Mouse (Mus musculus) heart, embryonic 14.5 days (tissue): Measurements from ENCODE around the gene Galntl6. TPM values are rescaled to one million over a fixed set of nuclear protein-coding genes. Genes with fewer than 3 reads are reported as not detected.

Experiments
- ATAC-seq: fragments of 200-750 bp; cut with Nextera tagmentation; 2 replicates; pipeline ENCODE4 v1.8.0; 2017; ENCODE audit warnings: low read depth, moderate TSS enrichment; ENCODE audit not compliant: insufficient number of reproducible peaks, insufficient read depth, low FRiP score
- H3K27ac ChIP-seq, 2 experiments: fragments of 200-500 bp in 1 of 2; fragments of 300-500 bp in 1 of 2; sonication (generic) in 1 of 2; replicated peaks in 1 of 2; 2 replicates each; pipeline ENCODE4 v1.5.1; 2012 to 2014; ENCODE audit warnings: low read depth in 2 of 2, low read length in 2 of 2, control low read depth in 1 of 2, mild to moderate bottlenecking in 1 of 2, mixed read lengths in 1 of 2; ENCODE audit not compliant: control insufficient read depth in 1 of 2, insufficient read depth in 1 of 2
- H3K27me3 ChIP-seq: fragments of 300-500 bp; sonication (generic); 2 replicates; pipeline ENCODE4 v1.6.1; 2014; ENCODE audit warnings: mild to moderate bottlenecking, low read length, control low read depth; ENCODE audit not compliant: control insufficient read depth, insufficient read depth
- H3K36me3 ChIP-seq: fragments of 300-500 bp; sonication (generic); 2 replicates; pipeline ENCODE4 v1.6.1; 2014; ENCODE audit warnings: mild to moderate bottlenecking, control low read depth, low read length, mixed read lengths; ENCODE audit not compliant: control insufficient read depth, insufficient read depth
- H3K4me1 ChIP-seq, 2 experiments: fragments of 200-500 bp in 1 of 2; fragments of 300-500 bp in 1 of 2; sonication (generic) in 1 of 2; 2 replicates each; pipeline ENCODE4 v1.6.1; 2012 to 2014; ENCODE audit warnings: low read length in 2 of 2, control low read depth in 1 of 2, mixed read lengths in 1 of 2; ENCODE audit not compliant: control insufficient read depth in 2 of 2, insufficient read depth in 2 of 2
- H3K4me2 ChIP-seq: fragments of 300-500 bp; sonication (generic); 2 replicates; pipeline ENCODE4 v1.6.1; 2014; ENCODE audit warnings: mild to moderate bottlenecking, low read length
- H3K4me3 ChIP-seq, 2 experiments: fragments of 200-500 bp in 1 of 2; fragments of 300-500 bp in 1 of 2; sonication (generic) in 1 of 2; 2 replicates each; pipeline ENCODE4 v1.5.1; 2012 to 2014; ENCODE audit warnings: low read length in 2 of 2, mild to moderate bottlenecking in 2 of 2, control low read depth in 1 of 2, low read depth in 1 of 2, moderate library complexity in 1 of 2; ENCODE audit not compliant: control insufficient read depth in 1 of 2, insufficient read depth in 1 of 2
- H3K9ac ChIP-seq: fragments of 300-500 bp; sonication (generic); 2 replicates; pipeline ENCODE4 v1.6.1; 2014; ENCODE audit warnings: mild to moderate bottlenecking, low read length
- H3K9me3 ChIP-seq: fragments of 300-500 bp; sonication (generic); 2 replicates; pipeline ENCODE4 v1.6.1; 2016; ENCODE audit warnings: low read length, control low read depth; ENCODE audit not compliant: control insufficient read depth
- WGBS: fragments of 180-500 bp; shearing (Covaris S2); extraction: QIAGEN DNeasy Blood & Tissue Kit; methylation state at CpG from one replicate; pipeline ENCODE4 v1.1.7; 2014; 5-methylcytosine and 5-hydroxymethylcytosine counted together
- polyA plus RNA-seq: library from polyadenylated mRNA; unstranded; fragments of >200 nt; fragmentation: Nextera tagmentation; extraction: Ambion mirVana; gene quantifications from 2 replicates; pipeline ENCODE4 v1.2.1, GENCODE M21; 2014

Galntl6 gene
- polyA plus RNA-seq, 1 experiment from 2014 or later = 0.07 TPM

DNA sequence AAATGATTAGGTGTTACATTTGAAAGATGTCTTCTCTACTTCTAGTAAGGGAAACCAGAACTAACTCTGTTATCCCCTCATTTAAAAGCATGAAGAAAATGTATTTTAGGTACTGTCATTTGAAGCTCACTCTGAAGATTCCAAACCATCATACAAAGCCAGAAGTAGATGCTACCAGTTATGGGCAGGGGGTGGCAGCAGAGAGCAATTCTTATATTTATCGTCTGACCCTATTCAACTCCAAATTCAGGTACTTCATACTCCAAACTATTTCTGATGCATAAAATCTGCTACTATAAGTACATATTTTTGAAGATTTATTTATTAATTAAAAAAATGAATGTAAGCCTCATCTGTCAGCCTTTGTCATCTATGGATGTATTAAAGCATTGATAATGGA lies 765.5 kb downstream of the Galntl6 start:
- Histone ChIP-seq H3K27me3 (no peaks in the 10 kb centered on the region), H3K4me3 (no peak overlapping the region), H3K4me2 (no peak overlapping the region), H3K27ac (no peak overlapping the region), H3K36me3 (no peaks in the 10 kb centered on the region), H3K9me3 (no peaks in the 10 kb centered on the region), H3K9ac (no peak overlapping the region), H3K4me1 (no peaks in the 10 kb centered on the region)
- ATAC-seq = no peak
- WGBS = 9% methylated on average over 1 of the region's 1 CpGs

DNA sequence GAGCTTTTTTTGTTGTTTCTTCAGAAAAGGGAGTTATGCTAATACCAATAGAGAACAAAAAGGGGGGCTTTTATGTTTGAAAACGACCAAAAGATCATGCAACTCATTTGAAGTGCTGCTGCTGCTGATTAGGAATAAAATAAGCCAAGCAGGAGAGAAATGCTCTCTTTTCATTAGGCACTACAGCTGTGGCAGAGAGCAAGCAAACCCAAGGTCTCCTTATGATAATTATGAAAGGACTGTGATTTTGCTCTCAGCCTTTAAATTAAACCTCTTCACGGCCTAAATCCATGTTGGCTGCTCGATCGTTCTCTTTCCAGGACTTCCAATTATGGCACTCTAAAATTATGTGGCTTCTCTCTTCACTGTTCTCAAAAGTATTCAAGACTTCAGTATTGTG lies 825.7 kb downstream of the Galntl6 start:
- no peak overlapping the region for H3K4me3 ChIP-seq
- no peak for ATAC-seq
- H3K4me1 ChIP-seq = no peaks in the 10 kb centered on the region
- no peaks in the 10 kb centered on the region for H3K36me3 ChIP-seq
- no peak overlapping the region for H3K9ac ChIP-seq
- no peak overlapping the region for H3K27ac ChIP-seq
- no peaks in the 10 kb centered on the region for H3K27me3 ChIP-seq
- H3K4me2 ChIP-seq = no peak overlapping the region
- no peaks in the 10 kb centered on the region for H3K9me3 ChIP-seq
- 67% methylated on average over 4 of the region's 4 CpGs for WGBS

DNA sequence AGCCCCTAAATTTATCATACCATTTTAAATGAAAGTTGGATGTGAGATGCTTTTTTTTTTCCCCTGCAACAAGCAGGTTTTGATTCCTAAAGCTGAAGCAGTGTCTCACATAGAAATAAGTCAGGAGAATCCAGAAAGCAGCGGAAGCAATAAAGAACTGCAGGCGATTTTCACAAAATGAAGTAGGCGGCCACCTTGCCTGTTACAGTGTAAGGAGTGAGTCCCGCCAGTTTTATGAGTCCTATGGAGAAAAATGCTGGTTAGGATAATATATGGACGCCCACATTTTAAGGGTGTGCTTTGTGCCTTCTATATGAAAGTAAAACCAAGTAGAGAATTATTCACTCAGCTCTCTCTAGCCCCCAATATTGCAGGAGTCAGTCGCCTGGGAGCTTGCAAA lies 827.5 kb downstream of the Galntl6 start:
- Histone ChIP-seq H3K4me2 (no peak overlapping the region), H3K27me3 (no peaks in the 10 kb centered on the region), H3K9me3 (no peaks in the 10 kb centered on the region), H3K4me3 (no peak overlapping the region), H3K27ac (no peak overlapping the region), H3K36me3 (no peaks in the 10 kb centered on the region), H3K9ac (no peak overlapping the region), H3K4me1 (no peaks in the 10 kb centered on the region)
- 77% methylated on average over 6 of the region's 6 CpGs for WGBS
- ATAC-seq = no peak

DNA sequence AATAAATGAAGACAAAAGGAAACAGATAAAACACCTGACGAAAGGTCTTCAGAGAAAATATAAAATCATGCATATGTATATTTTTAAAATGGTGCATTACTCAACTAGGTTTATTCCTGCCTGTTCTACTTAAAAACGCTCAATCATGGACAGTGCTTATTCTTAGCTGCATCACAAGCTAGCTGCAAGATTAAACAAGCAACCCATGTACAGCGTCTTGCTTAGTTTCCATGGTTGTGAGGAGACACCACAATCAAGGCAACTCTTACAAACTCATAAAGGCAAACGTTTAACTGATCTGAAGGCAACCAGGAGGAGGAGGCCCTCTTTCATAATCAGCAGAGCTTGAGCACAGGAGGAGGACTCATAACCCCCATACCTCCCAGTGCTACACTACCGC lies 830.7 kb downstream of the Galntl6 start:
- Histone ChIP-seq H3K27ac (no peak overlapping the region), H3K4me3 (no peak overlapping the region), H3K36me3 (no peaks in the 10 kb centered on the region), H3K9me3 (no peaks in the 10 kb centered on the region), H3K4me2 (no peak overlapping the region), H3K9ac (no peak overlapping the region), H3K27me3 (no peaks in the 10 kb centered on the region), H3K4me1 (no peaks in the 10 kb centered on the region)
- WGBS = 71% methylated on average over 5 of the region's 5 CpGs
- ATAC-seq = no peak

DNA sequence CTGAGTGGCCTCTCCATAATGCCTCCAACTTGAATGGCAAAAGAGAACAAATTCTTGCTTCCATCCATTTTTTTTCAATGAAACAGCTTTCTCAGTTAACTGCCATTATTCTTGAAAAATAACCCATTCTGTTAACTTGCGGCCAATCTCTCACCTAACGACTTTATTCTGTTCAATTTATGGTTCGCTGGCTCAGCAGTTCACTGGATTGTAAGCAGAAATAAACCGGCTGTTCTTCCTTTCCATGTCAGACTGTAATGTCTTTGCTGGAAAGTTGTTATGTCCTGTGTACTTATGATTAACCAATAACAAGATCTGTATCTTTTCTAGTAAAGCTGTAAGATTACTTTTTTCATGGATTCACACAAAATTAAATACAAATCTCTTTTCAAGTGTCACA lies 837.8 kb downstream of the Galntl6 start:
- Histone ChIP-seq H3K4me1 (no peaks in the 10 kb centered on the region), H3K4me2 (no peak overlapping the region), H3K27ac (no peak overlapping the region), H3K4me3 (no peak overlapping the region), H3K9ac (no peak overlapping the region), H3K36me3 (no peaks in the 10 kb centered on the region), H3K9me3 (no peaks in the 10 kb centered on the region), H3K27me3 (no peaks in the 10 kb centered on the region)
- 87% methylated on average over 4 of the region's 4 CpGs for WGBS
- no peak for ATAC-seq

DNA sequence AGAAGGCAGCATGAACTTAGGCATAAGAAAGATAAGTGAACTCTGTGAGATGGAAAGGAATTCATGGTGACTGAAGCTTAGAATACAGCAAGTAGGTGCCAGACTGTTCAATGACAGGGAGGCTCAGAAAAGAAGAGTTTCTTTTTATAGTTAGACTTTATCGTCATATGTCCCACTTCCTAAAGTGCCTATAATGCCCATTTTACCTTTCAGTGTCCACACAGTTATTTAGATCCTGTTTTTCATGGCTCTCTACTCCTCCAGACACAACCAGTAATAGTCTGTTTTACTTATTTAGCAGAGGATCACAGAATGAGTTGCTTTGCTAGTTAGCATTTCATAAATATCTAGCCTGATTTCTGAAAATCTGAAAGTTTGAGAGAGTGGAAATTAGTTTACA lies 838.7 kb downstream of the Galntl6 start:
- Histone ChIP-seq H3K27ac (no peak overlapping the region), H3K27me3 (no peaks in the 10 kb centered on the region), H3K4me3 (no peak overlapping the region), H3K36me3 (no peaks in the 10 kb centered on the region), H3K9ac (no peak overlapping the region), H3K4me1 (no peaks in the 10 kb centered on the region), H3K4me2 (no peak overlapping the region), H3K9me3 (no peaks in the 10 kb centered on the region)
- no peak for ATAC-seq
- 64% methylated on average over 1 of the region's 1 CpGs for WGBS

DNA sequence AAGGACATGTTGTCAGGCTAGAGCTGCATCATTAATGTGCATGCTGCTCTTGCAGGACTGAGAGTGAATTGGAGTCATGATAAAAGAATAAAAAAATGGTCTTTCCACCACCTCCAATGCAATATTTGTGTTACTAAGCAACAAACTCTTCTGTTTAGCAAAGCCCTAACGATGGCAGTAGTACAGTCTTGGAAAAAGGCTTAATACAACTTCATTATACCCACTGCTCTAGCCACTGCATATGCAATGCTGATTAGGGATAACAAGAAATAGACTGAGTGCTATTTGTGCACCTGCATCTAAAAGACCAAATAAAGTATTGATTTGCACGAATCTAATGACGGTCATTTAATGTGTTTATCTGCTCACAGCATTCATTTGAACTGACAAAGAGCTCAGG lies 880.2 kb downstream of the Galntl6 start:
- Histone ChIP-seq H3K9me3 (no peaks in the 10 kb centered on the region), H3K27ac (no peak overlapping the region), H3K36me3 (no peaks in the 10 kb centered on the region), H3K4me2 (no peak overlapping the region), H3K4me1 (no peaks in the 10 kb centered on the region), H3K4me3 (no peak overlapping the region), H3K27me3 (no peaks in the 10 kb centered on the region), H3K9ac (no peak overlapping the region)
- no peak for ATAC-seq
- WGBS = 76% methylated on average over 3 of the region's 3 CpGs

DNA sequence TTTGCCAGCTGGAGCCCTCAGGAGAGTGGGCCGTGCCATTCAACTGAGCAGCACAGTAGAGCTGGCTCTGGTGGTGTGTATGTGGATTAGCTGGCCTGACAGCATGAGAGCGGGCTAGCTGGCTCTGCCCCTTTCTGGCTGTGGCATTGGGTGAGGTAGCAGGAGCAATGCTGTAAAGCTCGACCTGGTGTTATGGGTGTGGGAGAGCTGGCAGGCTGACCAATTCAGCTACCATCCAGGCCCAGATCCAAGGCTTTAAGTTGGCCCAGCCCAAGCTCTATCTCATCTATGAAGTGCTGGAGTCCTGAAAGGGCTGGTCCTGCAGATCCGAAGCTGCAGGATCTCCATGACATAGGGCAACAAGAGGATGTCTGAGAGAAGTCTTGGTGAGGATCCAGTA lies 886.9 kb downstream of the Galntl6 start:
- Histone ChIP-seq H3K9me3 (no peaks in the 10 kb centered on the region), H3K27me3 (no peaks in the 10 kb centered on the region), H3K27ac (no peak overlapping the region), H3K9ac (no peak overlapping the region), H3K36me3 (no peaks in the 10 kb centered on the region), H3K4me2 (no peak overlapping the region), H3K4me1 (no peaks in the 10 kb centered on the region), H3K4me3 (no peak overlapping the region)
- ATAC-seq = no peak
- 78% methylated on average over 4 of the region's 4 CpGs for WGBS
